Mouse (Mus musculus) bone marrow, adult 2 months (tissue): ENCODE measurements around the gene Banf1. TPM values are rescaled to one million over a fixed set of nuclear protein-coding genes. Genes with fewer than 3 reads are reported as not detected.

Experiments used
- H3K27ac ChIP-seq: fragments of 200-500 bp; 2 replicates; pipeline ENCODE4 v1.5.1; 2012; ENCODE audit warnings: low read depth, mild to moderate bottlenecking, control low read depth, inconsistent platforms, low read length; ENCODE audit not compliant: control insufficient read depth, poor library complexity, insufficient read depth
- H3K4me1 ChIP-seq: fragments of 200-500 bp; 2 replicates; pipeline ENCODE4 v1.6.1; 2011; ENCODE audit warnings: low read length; ENCODE audit not compliant: control insufficient read depth, insufficient read depth
- H3K4me3 ChIP-seq: fragments of 200-500 bp; replicated peaks from 2 replicates; pipeline ENCODE3; 2011; ENCODE audit warnings: mild to moderate bottlenecking, low read depth, low read length, control low read depth; ENCODE audit not compliant: control insufficient read depth
- CTCF ChIP-seq: fragments of 200-500 bp; IDR thresholded peaks from 2 replicates; pipeline ENCODE4 v1.5.1; 2011; ENCODE audit warnings: low read length, control low read depth; ENCODE audit not compliant: control insufficient read depth, insufficient read depth
- POLR2A ChIP-seq: fragments of 200-500 bp; IDR thresholded peaks from 2 replicates; pipeline ENCODE4 v1.6.1; 2011; ENCODE audit warnings: low read depth, mild to moderate bottlenecking, control low read depth, low read length, borderline replicate concordance; ENCODE audit not compliant: control insufficient read depth
- WGBS: fragments of 180-500 bp; shearing (Covaris S2); methylation state at CpG from one replicate; pipeline ENCODE4 v1.1.7; 2018; 5-methylcytosine and 5-hydroxymethylcytosine counted together
- polyA plus RNA-seq: library from polyadenylated mRNA; stranded (reverse); fragments of >200 nt; gene quantifications from 2 replicates; pipeline ENCODE4 v1.2.4, GENCODE M21; 2011; ENCODE audit warnings: low replicate concordance; ENCODE audit not compliant: missing spikeins, insufficient read depth, insufficient read length

Banf1 gene
- polyA plus RNA-seq, 1 experiment: 121 TPM

DNA sequence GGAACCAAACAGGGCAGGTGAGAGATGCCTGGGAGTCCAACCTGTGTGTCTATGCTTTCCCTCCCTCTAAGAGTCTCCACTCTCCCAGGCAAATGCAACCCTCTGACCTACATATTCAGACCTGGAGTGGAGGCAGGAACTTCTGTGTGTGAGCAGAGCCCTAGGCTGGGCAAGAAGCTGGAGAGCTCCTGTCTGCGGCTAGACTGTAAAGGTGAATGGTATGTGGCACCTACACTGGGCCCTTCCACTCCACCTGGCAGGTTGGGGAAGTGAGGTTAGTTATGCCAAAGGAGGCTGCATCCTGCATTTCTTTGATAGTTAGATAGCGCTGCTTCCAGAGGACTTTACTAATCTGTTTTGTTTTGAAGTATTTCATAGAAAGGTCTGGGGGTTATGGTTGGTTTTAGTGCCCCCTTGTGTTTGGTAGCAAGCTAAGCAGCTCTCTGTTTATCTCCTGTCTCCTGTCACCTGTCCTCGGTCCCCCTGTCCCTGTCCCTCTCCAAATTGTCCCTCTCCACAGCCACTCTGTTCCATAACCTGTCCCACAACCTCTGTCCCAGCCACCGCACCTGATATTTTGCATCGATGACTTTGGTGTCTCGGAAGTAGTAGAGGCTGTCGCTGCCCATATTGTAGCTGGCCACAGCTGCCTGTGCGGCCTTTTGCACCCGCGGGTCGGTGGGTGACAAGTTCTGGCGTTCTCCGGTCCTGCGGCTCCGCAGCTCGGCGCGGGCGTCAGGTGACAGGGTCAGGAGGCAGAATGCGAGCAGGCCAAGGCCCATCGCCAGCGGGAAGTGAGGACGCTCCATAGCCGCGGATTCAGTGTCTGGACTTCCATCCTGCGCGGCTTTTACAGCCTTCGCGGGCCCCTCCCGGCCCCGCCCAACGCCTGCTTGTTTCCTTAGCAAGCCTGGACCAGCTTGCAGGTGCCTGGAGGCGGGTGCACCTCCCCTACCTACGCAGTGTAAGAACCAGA, 18.2 kb downstream of the Banf1 start:
- no peak overlapping the region for H3K27ac ChIP-seq
- TF ChIP-seq CTCF: 0 out of 2 replicates have a peak, but pooled peaks have one; percentile 20
- no peak for TF ChIP-seq POLR2A
- WGBS: 4% methylated on average over 34 of the region's 34 CpGs

DNA sequence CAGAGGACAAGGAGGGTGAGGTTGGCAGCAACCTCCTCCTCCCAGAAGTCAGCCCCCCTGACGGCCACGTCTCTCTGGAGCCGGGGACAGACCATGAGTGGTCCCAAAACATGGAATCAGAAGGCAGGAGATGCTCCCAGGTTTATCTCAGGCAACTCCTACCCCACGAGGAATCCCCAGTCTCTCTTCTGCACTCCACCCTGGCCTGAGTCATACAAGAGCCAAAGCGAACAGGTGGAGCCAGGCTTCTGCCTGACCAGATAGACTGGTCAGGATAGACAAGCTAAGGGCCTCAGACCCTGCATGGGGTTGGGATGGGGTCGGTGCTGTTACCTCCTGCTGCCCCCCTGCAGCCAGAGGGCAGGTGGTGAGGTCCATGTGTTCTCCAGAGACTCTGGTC, 18.9 kb downstream of the Banf1 start:
- TF ChIP-seq POLR2A (no peak), CTCF (no peak)
- no peaks in the 10 kb centered on the region for H3K4me1 ChIP-seq
- no peak overlapping the region for H3K27ac ChIP-seq
- WGBS: 77% methylated on average over 6 of the region's 6 CpGs
- no peak overlapping the region for H3K4me3 ChIP-seq

More for the DNA sequence above, 18.2 kb downstream of the Banf1 start:
- H3K4me1 ChIP-seq: no peaks in the 10 kb centered on the region
- peak overlapping the region; percentile 13 for H3K4me3 ChIP-seq

DNA sequence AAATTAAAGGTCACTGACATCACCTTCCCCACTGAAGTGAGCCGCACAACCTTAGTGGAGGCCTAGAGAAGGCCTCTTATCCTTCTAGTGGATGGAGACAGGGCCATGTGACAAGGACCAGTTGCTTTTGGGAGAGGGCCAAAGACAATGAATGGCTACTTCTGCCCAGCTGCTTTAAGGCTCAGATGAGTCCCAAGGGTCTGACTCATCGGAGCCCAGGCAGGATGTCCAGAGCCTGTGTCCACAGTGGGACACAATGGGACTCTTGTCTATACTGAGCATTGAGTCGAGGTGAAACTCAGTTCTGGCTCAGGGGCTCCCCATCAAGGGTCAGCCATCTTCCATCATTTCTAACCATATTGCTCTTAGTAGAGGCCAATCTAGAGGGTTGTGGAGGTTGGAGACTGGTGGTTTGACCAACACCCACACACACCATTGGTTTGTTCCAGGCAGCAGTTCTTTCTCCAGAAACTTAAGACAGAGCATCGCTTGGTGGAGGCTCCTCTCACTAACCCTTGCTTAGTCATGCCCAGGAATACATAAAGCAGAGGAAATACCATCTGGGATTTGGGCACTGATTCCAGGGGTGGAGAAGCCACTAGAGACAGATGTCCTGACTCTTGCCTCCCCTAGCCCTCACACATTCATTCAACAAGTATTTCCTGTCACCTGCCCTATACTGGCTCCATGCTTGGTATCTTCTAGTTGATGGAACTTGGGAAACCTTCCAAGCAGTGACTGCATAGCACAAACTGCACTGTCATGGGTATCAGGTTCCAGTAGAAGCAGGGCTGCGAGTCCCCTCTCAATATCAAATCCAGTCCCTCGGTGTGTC, 21.5 kb downstream of the Banf1 start:
- WGBS: 74% methylated on average over 6 of the region's 6 CpGs
- no peaks in the 10 kb centered on the region for H3K4me1 ChIP-seq
- no peak for TF ChIP-seq POLR2A
- TF ChIP-seq CTCF: no peak
- H3K4me3 ChIP-seq: no peak overlapping the region
- no peak overlapping the region for H3K27ac ChIP-seq

DNA sequence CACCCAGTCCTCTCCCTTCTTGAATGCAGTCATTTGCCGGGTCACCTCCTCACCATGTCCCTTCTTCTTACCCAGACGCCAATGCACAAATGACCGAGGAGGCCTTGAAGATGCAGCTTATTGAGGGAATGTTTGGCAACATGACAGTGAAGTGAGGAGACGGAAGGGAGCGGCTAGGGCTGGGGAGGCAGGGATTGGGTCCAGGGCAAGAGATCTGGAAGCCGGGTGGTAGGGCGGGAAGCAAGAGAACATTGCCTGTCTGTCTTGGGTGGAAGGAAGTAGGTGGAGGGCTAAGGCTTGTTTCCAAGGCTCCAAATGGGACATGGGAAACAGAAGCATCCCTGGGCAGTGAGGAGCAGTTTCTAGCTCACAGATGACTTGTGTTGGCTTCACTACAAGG, 25.6 kb downstream of the Banf1 start:
- no peak for TF ChIP-seq POLR2A
- TF ChIP-seq CTCF: no peak
- H3K27ac ChIP-seq: no peak overlapping the region
- WGBS: 82% methylated on average over 7 of the region's 7 CpGs

DNA sequence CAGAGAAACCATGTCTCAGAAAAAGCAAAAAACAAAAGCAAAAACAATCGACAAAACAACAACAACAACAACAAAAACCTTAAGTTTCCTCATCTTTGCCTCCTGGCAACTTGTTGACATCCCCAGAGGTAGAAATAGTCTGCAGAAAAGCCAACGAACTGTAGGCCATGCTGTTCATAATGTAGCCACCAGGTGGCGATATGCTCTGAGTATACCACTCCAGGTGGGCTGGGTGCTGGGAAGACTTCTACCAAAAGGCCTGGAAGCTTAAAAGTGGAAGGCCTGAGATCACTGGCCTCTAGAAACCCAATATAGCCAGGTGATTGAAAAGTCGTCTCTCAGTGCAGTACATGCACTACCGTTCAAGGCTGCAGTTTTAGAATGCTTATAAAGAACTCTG, 29.0 kb downstream of the Banf1 start:
- Histone ChIP-seq H3K4me1 (no peaks in the 10 kb centered on the region), H3K4me3 (no peak overlapping the region), H3K27ac (no peak overlapping the region)
- 11% methylated on average over 5 of the region's 5 CpGs for WGBS
- TF ChIP-seq POLR2A: no peak
- peak; percentile 74 for TF ChIP-seq CTCF

More for the DNA sequence above, 25.6 kb downstream of the Banf1 start:
- H3K4me1 ChIP-seq: no peaks in the 10 kb centered on the region
- no peak overlapping the region for H3K4me3 ChIP-seq

DNA sequence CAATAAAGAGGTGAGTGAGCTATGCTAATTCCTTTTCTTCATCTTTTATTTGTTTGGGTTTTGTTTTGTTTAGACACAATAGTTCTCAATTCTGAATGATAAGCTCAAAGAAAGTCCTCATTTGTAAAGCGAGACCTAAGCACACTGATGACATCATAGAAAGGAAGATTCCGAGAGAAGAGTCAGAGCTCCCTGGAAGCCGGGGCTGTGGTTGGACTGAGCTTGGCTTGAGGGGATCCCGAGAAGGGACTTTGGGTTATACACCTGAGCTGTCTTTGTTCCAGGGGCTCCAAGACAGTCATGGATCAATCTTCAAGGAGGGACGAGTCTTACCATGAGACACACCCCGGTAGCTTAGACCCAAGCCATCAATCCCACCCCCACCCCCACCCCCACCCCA, 31.5 kb downstream of the Banf1 start, which contains the start of gene Catsper1:
Gene Catsper1 (plus strand): TSS at position 301 of the 400 bp plus-strand sequence.
- TF ChIP-seq POLR2A: no peak
- no peak for TF ChIP-seq CTCF
- Histone ChIP-seq H3K27ac (no peak within 1 kb of the TSS), H3K4me1 (no peaks in the 10 kb centered on the region), H3K4me3 (no peak within 1 kb of the TSS)
- 76% methylated on average over 6 of the region's 6 CpGs for WGBS

DNA sequence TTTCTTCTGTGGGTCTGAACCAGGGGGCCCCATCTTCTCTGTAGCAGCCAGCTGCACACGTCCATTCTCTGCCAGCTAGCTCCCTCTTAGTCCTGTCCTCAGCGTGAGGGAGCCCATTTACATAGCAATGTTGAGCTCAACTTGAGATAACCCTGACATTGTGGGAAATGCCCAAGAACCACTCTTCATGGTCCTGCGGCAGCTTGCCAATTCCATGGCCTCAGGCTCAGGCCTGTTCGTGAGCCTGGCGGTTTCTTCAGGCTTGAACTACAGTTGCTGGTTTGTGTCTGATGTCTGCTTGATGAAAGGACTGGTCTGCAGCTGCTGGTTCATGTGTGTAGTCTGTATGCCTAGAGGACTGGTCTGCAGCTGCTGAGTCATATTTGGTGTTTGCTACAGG, 32.2 kb downstream of the Banf1 start:
- Histone ChIP-seq H3K4me1 (no peaks in the 10 kb centered on the region), H3K4me3 (no peak overlapping the region)
- WGBS: 82% methylated on average over 5 of the region's 5 CpGs

DNA sequence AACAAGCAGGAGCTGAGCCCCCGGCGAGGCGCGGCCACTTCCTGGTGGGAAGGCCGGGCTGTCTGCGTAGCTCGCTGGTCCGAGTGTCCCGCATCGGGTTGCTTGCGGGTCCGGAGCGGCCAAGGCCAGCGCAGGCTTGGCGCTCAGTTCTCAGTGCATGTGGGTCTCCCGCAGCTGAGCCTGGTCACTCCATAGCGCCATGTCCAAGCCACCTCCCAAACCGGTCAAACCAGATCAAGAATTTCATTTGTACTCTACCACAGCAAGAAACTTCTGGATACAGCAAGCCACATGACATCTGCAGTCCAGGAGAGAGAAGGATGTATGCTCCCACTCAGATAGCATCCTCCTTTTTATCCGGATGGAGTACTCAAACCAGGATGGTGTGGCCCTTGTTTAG, 39.0 kb downstream of the Banf1 start:
- Histone ChIP-seq H3K4me3 (no peak overlapping the region), H3K4me1 (peaks cover 1% of the 10 kb centered on the region; the same call in 1 of the 2 replicates), H3K27ac (no peak overlapping the region)
- no peak for TF ChIP-seq POLR2A
- TF ChIP-seq CTCF: no peak
- 81% methylated on average over 19 of the region's 19 CpGs for WGBS

More for the DNA sequence above, 32.2 kb downstream of the Banf1 start:
- TF ChIP-seq CTCF (no peak), POLR2A (no peak)
- no peak overlapping the region for H3K27ac ChIP-seq
